ENCODE assay signal across 8 mouse cellular contexts in the genomic region with DNA sequence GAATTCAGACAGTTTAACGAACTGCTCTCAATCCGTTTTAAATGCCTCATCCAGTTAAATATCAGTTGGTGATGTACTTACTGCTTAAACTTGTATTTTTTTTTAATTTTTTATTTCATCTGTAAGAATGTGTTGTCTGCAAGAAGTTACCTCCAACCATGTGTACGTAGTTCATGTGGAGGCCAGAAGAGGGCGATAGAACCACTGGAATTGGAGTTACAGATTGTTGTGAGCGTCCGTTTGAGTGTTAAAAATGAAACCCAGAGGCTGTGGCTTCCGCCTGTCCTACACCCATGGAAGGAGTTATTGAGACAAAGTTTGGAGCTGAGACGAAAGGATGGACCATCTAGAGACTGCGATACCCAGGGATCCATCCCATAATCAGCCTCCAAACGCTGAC. TPM values are rescaled to one million over a fixed set of nuclear protein-coding genes. Genes with fewer than 3 reads are reported as not detected.
DNase-seq lines count a peak whose midpoint lies in the region; ATAC-seq and TF ChIP-seq lines count a peak whose summit lies in the region.
"Had no signal": no experiment of that assay in that cellular context is flagged by ENCODE, and none has a peak within 500 bp of the region (broad histone marks: within the 10 kb centered on the region; RNA-seq: fewer than 3 reads in every experiment).

No protein-coding gene starts in this region.

- H3K9me3 ChIP-seq in lung, postnatal 0 days (ENCODE audit: low read length) = no peaks in the 10 kb centered on the region
- H3K9me3 ChIP-seq in MEL (replicated peaks; ENCODE audit: insufficient read depth, low read length) = no peaks in the 10 kb centered on the region
- H3K9me3 ChIP-seq in heart, embryonic 12.5 days (replicated peaks) = no peaks in the 10 kb centered on the region
- H3K9me3 ChIP-seq: hindbrain, embryonic 15.5 days had no signal

- H3K4me3 ChIP-seq in lung, postnatal 0 days (ENCODE audit: low read depth, low read length) = no peak overlapping the region
- H3K4me3 ChIP-seq in MEL (ENCODE audit: control insufficient read depth in 1 of 2, insufficient read depth in 1 of 2, low read depth in 2 of 2, low read length in 2 of 2) (peak overlapping the region in 1 of 2 experiments; percentile 29; a peak in 1 of 4 replicates), myocyte (no peak overlapping the region)
- no peak overlapping the region for H3K4me3 ChIP-seq in heart, embryonic 12.5 days
- H3K4me3 ChIP-seq: hindbrain, embryonic 15.5 days had no signal

- no peak for TF ChIP-seq EP300 in lung, postnatal 0 days (IDR thresholded peaks at IDR 0.05)
- no peak for TF ChIP-seq EP300 in MEL (IDR thresholded peaks at IDR 0.05; ENCODE audit: low read depth in 1 of 2, low read length in 2 of 2)

- no peaks in the 10 kb centered on the region for H3K79me2 ChIP-seq in MEL (ENCODE audit: control insufficient read depth, insufficient read depth, low read length, poor library complexity)
- no peaks in the 10 kb centered on the region for H3K79me2 ChIP-seq in myocyte (ENCODE audit: control insufficient read depth, insufficient read depth)

- H3K27me3 ChIP-seq in lung, postnatal 0 days (replicated peaks; ENCODE audit: insufficient read depth, low read length) = no peaks in the 10 kb centered on the region
- H3K27me3 ChIP-seq in MEL (ENCODE audit: control insufficient read depth in 1 of 2, insufficient read depth in 2 of 2, low read length in 2 of 2) = no peaks in the 10 kb centered on the region; a peak in 1 of 4 replicates
- H3K27me3 ChIP-seq in myocyte (ENCODE audit: control insufficient read depth, insufficient read depth, insufficient read length) = peaks cover 4% of the 10 kb centered on the region
- no peaks in the 10 kb centered on the region for H3K27me3 ChIP-seq in heart, embryonic 12.5 days (replicated peaks)
- H3K27me3 ChIP-seq: hindbrain, embryonic 15.5 days had no signal

- H3K27ac ChIP-seq in lung, postnatal 0 days (ENCODE audit: low read length) = no peak overlapping the region
- no peak overlapping the region for H3K27ac ChIP-seq in MEL (ENCODE audit: control insufficient read depth, low read depth, low read length)
- H3K27ac ChIP-seq in heart, embryonic 12.5 days (ENCODE audit: poor library complexity, severe bottlenecking) = no peak overlapping the region
- H3K27ac ChIP-seq: hindbrain, embryonic 15.5 days had no signal

- peak; percentile 65 for TF ChIP-seq CTCF in lung, postnatal 0 days (IDR thresholded peaks at IDR 0.05)
- TF ChIP-seq CTCF in MEL (IDR thresholded peaks at IDR 0.05 in 2 of 3, conservative IDR thresholded peaks at IDR 0.05 in 1 of 3; ENCODE audit: control insufficient read depth in 1 of 3, insufficient read depth in 1 of 3, low read depth in 2 of 3, low read length in 3 of 3, poor library complexity in 1 of 3, severe bottlenecking in 1 of 3) = peak; percentile 31 to 60 (median 38); a peak in 5 of 6 replicates

- no peak overlapping the region for H3ac ChIP-seq in myocyte (ENCODE audit: control insufficient read depth, insufficient read length)

- peak; percentile 63 for TF ChIP-seq RAD21 in MEL (IDR thresholded peaks at IDR 0.05; ENCODE audit: low read depth, low read length)

- no peak overlapping the region for H3K9ac ChIP-seq in lung, postnatal 0 days (replicated peaks; ENCODE audit: low read depth)
- no peak overlapping the region for H3K9ac ChIP-seq in MEL (ENCODE audit: control insufficient read depth, low read depth, low read length, poor library complexity, severe bottlenecking)
- no peak overlapping the region for H3K9ac ChIP-seq in heart, embryonic 12.5 days
- H3K9ac ChIP-seq: hindbrain, embryonic 15.5 days had no signal

- TF ChIP-seq POLR2A in MEL (IDR thresholded peaks at IDR 0.05; ENCODE audit: control insufficient read depth in 1 of 2, insufficient read depth in 1 of 2, low read depth in 1 of 2, low read length in 2 of 2, poor library complexity in 1 of 2) = no peak
- no peak for TF ChIP-seq POLR2A in myocyte (IDR thresholded peaks at IDR 0.05; ENCODE audit: insufficient read length, low read depth)

- no peak for DNase-seq in lung, postnatal 0 days (ENCODE audit: low spot score)
- DNase-seq in lung, postnatal 14 days = no peak
- DNase-seq in MEL (ENCODE audit: low read depth, low spot score) = peak; percentile 67
- peak; percentile 22 for DNase-seq in c-Kit-positive CD71-positive TER-119-positive erythroid progenitor cells, embryonic 14.5 days (ENCODE audit: low spot score)
- no peak for DNase-seq in adrenal gland, postnatal 36 days

- WGBS in lung, postnatal 0 days = 63% methylated on average over 10 of the region's 10 CpGs
- 63% methylated on average over 10 of the region's 10 CpGs for WGBS in heart, embryonic 12.5 days

- no peaks in the 10 kb centered on the region for H3K36me3 ChIP-seq in lung, postnatal 0 days (ENCODE audit: insufficient read depth, low read length)
- H3K36me3 ChIP-seq in MEL (ENCODE audit: control insufficient read depth in 1 of 2, insufficient read depth in 2 of 2, low read length in 2 of 2) = no peaks in the 10 kb centered on the region
- no peaks in the 10 kb centered on the region for H3K36me3 ChIP-seq in myocyte (ENCODE audit: control insufficient read depth, insufficient read depth)
- H3K36me3 ChIP-seq in heart, embryonic 12.5 days = no peaks in the 10 kb centered on the region
- H3K36me3 ChIP-seq: hindbrain, embryonic 15.5 days had no signal

- no peak for ATAC-seq in lung, postnatal 0 days
- no peak for ATAC-seq in heart, embryonic 12.5 days (ENCODE audit: insufficient number of reproducible peaks, low FRiP score)

- no peaks in the 10 kb centered on the region for H3K4me1 ChIP-seq in lung, postnatal 0 days (ENCODE audit: insufficient read depth, low read depth, low read length)
- H3K4me1 ChIP-seq in MEL (ENCODE audit: control insufficient read depth in 1 of 2, insufficient read depth in 2 of 2, low read length in 2 of 2) = no peaks in the 10 kb centered on the region
- no peaks in the 10 kb centered on the region for H3K4me1 ChIP-seq in heart, embryonic 12.5 days (replicated peaks)
- H3K4me1 ChIP-seq: hindbrain, embryonic 15.5 days had no signal

- H3K4me2 ChIP-seq in lung, postnatal 0 days (replicated peaks; ENCODE audit: low read depth, low read length) = no peak overlapping the region
- H3K4me2 ChIP-seq in myocyte (ENCODE audit: low read depth) = peak overlapping the region; percentile 18
- H3K4me2 ChIP-seq in heart, embryonic 12.5 days = no peak overlapping the region
- H3K4me2 ChIP-seq: hindbrain, embryonic 15.5 days had no signal

TF ChIP-seq in MEL, 35 proteins besides CTCF, POLR2A, EP300 and RAD21 (continues in another document):
- peak; percentile 60 for TF ChIP-seq SMC3 (IDR thresholded peaks at IDR 0.05; ENCODE audit: low read depth, low read length)
- no peak for TF ChIP-seq MAFK (IDR thresholded peaks at IDR 0.05; ENCODE audit: borderline replicate concordance, low read depth, low read length)
- TF ChIP-seq ZMIZ1 (IDR thresholded peaks at IDR 0.05; ENCODE audit: low read depth, low read length) = no peak
- no peak for TF ChIP-seq POLR2AphosphoS5 (IDR thresholded peaks at IDR 0.05; ENCODE audit: borderline replicate concordance, low read depth, low read length)
- no peak for TF ChIP-seq NRF1 (IDR thresholded peaks at IDR 0.05; ENCODE audit: insufficient read depth, low read depth, low read length, poor library complexity, severe bottlenecking)
- no peak for TF ChIP-seq KAT2A (conservative IDR thresholded peaks at IDR 0.05; ENCODE audit: low read depth, low read length)
- TF ChIP-seq NELFE (IDR thresholded peaks at IDR 0.05; ENCODE audit: low read depth, low read length) = no peak
- no peak for TF ChIP-seq TBP (IDR thresholded peaks at IDR 0.05; ENCODE audit: low read depth, low read length)
- TF ChIP-seq MYC (IDR thresholded peaks at IDR 0.05; ENCODE audit: low read depth, low read length) = no peak
- TF ChIP-seq ETS1 (IDR thresholded peaks at IDR 0.05; ENCODE audit: low read depth, low read length) = no peak
- TF ChIP-seq BHLHE40 (IDR thresholded peaks at IDR 0.05; ENCODE audit: borderline replicate concordance, low read depth, low read length) = no peak
- no peak for TF ChIP-seq GABPA (IDR thresholded peaks at IDR 0.05; ENCODE audit: low read depth, low read length)
- TF ChIP-seq ELF1 (IDR thresholded peaks at IDR 0.05; ENCODE audit: low read depth, low read length) = no peak
- TF ChIP-seq TAL1 (IDR thresholded peaks at IDR 0.05; ENCODE audit: low read length) = no peak
- TF ChIP-seq SIN3A (IDR thresholded peaks at IDR 0.05; ENCODE audit: low read length) = no peak

TF ChIP-seq in myocyte, 11 proteins besides CTCF, POLR2A, EP300 and RAD21:
- TF ChIP-seq MAX (IDR thresholded peaks at IDR 0.05; ENCODE audit: low read depth) = no peak
- TF ChIP-seq TCF3 (IDR thresholded peaks at IDR 0.05; ENCODE audit: insufficient read length, low read depth) = no peak
- TF ChIP-seq POLR2AphosphoS2 (IDR thresholded peaks at IDR 0.05; ENCODE audit: insufficient read length, low read depth) = no peak
- no peak for TF ChIP-seq E2F4 (IDR thresholded peaks at IDR 0.05; ENCODE audit: insufficient read depth)
- TF ChIP-seq CEBPB (IDR thresholded peaks at IDR 0.05; ENCODE audit: insufficient read depth, poor library complexity, severe bottlenecking) = no peak
- TF ChIP-seq MYOD1 (IDR thresholded peaks at IDR 0.05; ENCODE audit: control insufficient read depth in 1 of 3, insufficient read length in 2 of 3, low read depth in 2 of 3) = no peak

RNA-seq across cellular contexts. Expression of a gene that starts 27.5 kb away (rescaled TPM):
- 505 and 526 TPM in 2 replicates for polyA plus RNA-seq in lung, postnatal 0 days (2015; fragmentation: Nextera tagmentation; extraction: Ambion mirVana)
- total RNA-seq in MEL (2012; rRNA removed) = not detected in 2 replicates
- not detected for polyA plus RNA-seq in MEL (2012; ENCODE audit: insufficient read depth in 1 of 2, insufficient read length in 2 of 2, low read depth in 1 of 2, low replicate concordance in 2 of 2, missing spikeins in 1 of 2)
- polyA plus RNA-seq in myocyte (2012; fragmentation: generic; extraction: Trizol) = 139 TPM
- polyA plus RNA-seq in heart, embryonic 12.5 days (2016; fragmentation: Nextera tagmentation; extraction: Ambion mirVana) = 15.8 and 17.4 TPM in 2 replicates
- total RNA-seq in adrenal gland, postnatal 36 days (2021) = 10 to 100 TPM; 13.8 to 30.7 TPM

Comparison
In these comparisons a context has a peak if more than half of its experiments do, and no peak if none do; other contexts are left out.
1. DNase-seq: peak in MEL (single experiment) and c-Kit-positive CD71-positive TER-119-positive erythroid progenitor cells, embryonic 14.5 days (single experiment); none in lung, postnatal 0 days (single experiment), lung, postnatal 14 days (single experiment) and adrenal gland, postnatal 36 days (0 of 2).
2. RNA of a gene that starts 27.5 kb away (polyA plus RNA-seq): 505 to 526 TPM in lung, postnatal 0 days, 139 TPM in myocyte (single experiment) and 15.8 to 17.4 TPM in heart, embryonic 12.5 days; not detected in MEL; every median in the first group is over 10 times any median in the second.